Mouse (Mus musculus) neural tube, embryonic 12.5 days (tissue): ENCODE results near the gene Nell2. TPM values are rescaled to one million over a fixed set of nuclear protein-coding genes. Genes with fewer than 3 reads are reported as not detected.
"Not testable (repeated sequence)": the region's sequence is repeated elsewhere in the genome, so short reads cannot be mapped to it uniquely, and the experiment has no call there.

Source experiments
- ATAC-seq: fragments of 200-750 bp; cut with Nextera tagmentation; 2 replicates; pipeline ENCODE4 v1.8.0; 2017; ENCODE audit warnings: low read depth, mild to moderate bottlenecking, moderate TSS enrichment, moderate library complexity; ENCODE audit not compliant: low FRiP score
- H3K27ac ChIP-seq: fragments of 300-500 bp; sonication (generic); 2 replicates; pipeline ENCODE4 v1.5.1; 2016
- H3K27me3 ChIP-seq: fragments of 300-500 bp; sonication (generic); replicated peaks from 2 replicates; pipeline ENCODE4 v1.6.1; 2016; ENCODE audit warnings: mild to moderate bottlenecking
- H3K36me3 ChIP-seq: fragments of 300-500 bp; sonication (generic); 2 replicates; pipeline ENCODE4 v1.6.1; 2016; ENCODE audit warnings: mild to moderate bottlenecking
- H3K4me1 ChIP-seq: fragments of 300-500 bp; sonication (generic); 2 replicates; pipeline ENCODE4 v1.6.1; 2016
- H3K4me2 ChIP-seq: fragments of 300-500 bp; sonication (generic); replicated peaks from 2 replicates; pipeline ENCODE4 v1.6.1; 2016; ENCODE audit warnings: mild to moderate bottlenecking
- H3K4me3 ChIP-seq: fragments of 300-500 bp; sonication (generic); 2 replicates; pipeline ENCODE4 v1.5.1; 2016
- H3K9ac ChIP-seq: fragments of 300-500 bp; sonication (generic); 2 replicates; pipeline ENCODE4 v1.6.1; 2016; ENCODE audit warnings: mild to moderate bottlenecking
- H3K9me3 ChIP-seq: fragments of 300-500 bp; sonication (generic); 2 replicates; pipeline ENCODE4 v1.6.1; 2016; ENCODE audit warnings: mild to moderate bottlenecking
- WGBS: fragments of 180-500 bp; shearing (Covaris S2); methylation state at CpG from one replicate; pipeline ENCODE4 v1.1.7; 2016; 5-methylcytosine and 5-hydroxymethylcytosine counted together
- polyA plus RNA-seq: library from polyadenylated mRNA; unstranded; fragments of >200 nt; fragmentation: Nextera tagmentation; extraction: Ambion mirVana; gene quantifications from 2 replicates; pipeline ENCODE4 v1.2.1, GENCODE M21; 2016

The Nell2 gene
- polyA plus RNA-seq, 1 experiment from 2014 or later: 162 TPM

- peak overlapping the region; percentile 79 for H3K4me3 ChIP-seq
- H3K9ac ChIP-seq: peak overlapping the region; percentile 35; the same call in 1 of the 2 replicates
- H3K36me3 ChIP-seq: no peaks in the 10 kb centered on the region
- no peak for ATAC-seq
- H3K4me1 ChIP-seq: peaks cover 7% of the 10 kb centered on the region; the same call in 1 of the 2 replicates
- no peak overlapping the region for H3K27ac ChIP-seq
- H3K9me3 ChIP-seq: no peaks in the 10 kb centered on the region
- H3K4me2 ChIP-seq: peak overlapping the region; percentile 94
- 7% methylated on average over 5 of the region's 5 CpGs for WGBS
- H3K27me3 ChIP-seq: peaks cover 5% of the 10 kb centered on the region; the same call in 1 of the 2 replicates
Measured at GRCm38 (mm10) chr15:95525997-95526396, 2.4 kb downstream of the Nell2 start.

DNA sequence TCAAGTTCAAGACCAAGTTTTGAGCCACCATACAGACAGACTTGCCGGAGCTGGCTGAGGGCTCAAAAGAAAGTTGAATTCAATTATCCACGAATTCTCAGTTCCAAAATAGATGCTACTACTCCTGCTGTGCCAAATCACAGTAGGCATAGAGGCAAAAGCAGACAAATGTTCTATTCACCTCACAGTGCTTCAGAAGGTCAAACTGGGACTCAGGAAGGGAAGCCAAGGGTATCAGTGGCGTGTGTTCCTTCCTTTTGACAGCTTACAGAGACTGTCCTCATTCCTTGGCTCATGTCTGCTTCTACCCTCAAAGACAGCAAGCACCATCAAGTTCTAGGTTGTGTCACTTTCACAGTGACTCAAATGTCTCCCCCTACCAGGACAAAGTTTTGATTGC, 10.2 kb downstream of the Nell2 start:
- 80% methylated on average over 3 of the region's 3 CpGs for WGBS
- no peak overlapping the region for H3K27ac ChIP-seq
- peaks cover 14% of the 10 kb centered on the region for H3K36me3 ChIP-seq
- H3K4me1 ChIP-seq: no peaks in the 10 kb centered on the region
- H3K27me3 ChIP-seq: no peaks in the 10 kb centered on the region
- H3K4me2 ChIP-seq: no peak overlapping the region
- no peaks in the 10 kb centered on the region for H3K9me3 ChIP-seq
- no peak overlapping the region for H3K4me3 ChIP-seq
- no peak overlapping the region for H3K9ac ChIP-seq
- no peak for ATAC-seq

DNA sequence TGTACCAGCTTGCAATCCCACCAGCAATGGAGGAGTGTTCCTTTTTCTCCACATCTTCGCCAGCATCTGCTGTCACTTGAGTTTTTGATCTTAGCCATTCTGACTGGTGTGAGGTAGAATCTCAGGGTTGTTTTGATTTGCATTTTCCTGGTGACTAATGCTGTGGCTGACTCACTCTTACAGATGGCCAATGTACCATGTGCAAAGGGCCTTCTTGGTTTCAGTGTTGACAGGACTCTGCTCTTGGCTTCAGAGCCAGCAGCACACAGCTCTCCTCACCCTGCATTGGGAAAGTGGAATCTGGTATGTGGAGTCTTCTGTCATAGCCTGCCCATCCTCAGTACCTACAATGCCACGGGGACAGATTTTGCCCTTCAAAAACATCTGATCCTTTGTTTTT, 15.1 kb downstream of the Nell2 start:
- not testable (repeated sequence) for H3K4me3 ChIP-seq, H3K27me3 ChIP-seq, ATAC-seq, H3K4me1 ChIP-seq, H3K27ac ChIP-seq, H3K4me2 ChIP-seq, H3K36me3 ChIP-seq, H3K9me3 ChIP-seq, H3K9ac ChIP-seq
- WGBS: 90% methylated on average over 2 of the region's 2 CpGs

DNA sequence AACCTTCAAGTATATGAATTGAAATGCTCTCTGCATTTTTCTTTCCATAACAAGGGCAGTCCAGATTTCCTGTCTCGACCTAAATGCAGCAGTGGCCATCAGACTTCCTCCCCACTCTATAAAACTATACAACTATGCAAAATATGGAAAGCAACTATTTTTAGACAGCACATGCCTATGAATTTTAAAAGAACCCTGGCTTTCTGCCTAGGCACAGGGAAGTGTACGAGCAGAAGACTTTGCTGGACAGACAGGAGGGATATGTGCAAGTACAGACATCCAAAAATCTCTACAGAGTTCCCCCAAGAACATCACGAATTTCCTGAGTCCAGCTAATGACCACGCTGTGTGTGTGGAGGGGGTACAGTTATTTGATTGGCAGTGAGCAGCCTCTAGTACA, 32.7 kb downstream of the Nell2 start:
- no peaks in the 10 kb centered on the region for H3K27me3 ChIP-seq
- H3K36me3 ChIP-seq: no peaks in the 10 kb centered on the region
- H3K9ac ChIP-seq: no peak overlapping the region
- no peak overlapping the region for H3K4me3 ChIP-seq
- H3K9me3 ChIP-seq: 0 out of 2 replicates have a peak, but pooled peaks cover 3% of the 10 kb centered on the region
- no peak for ATAC-seq
- H3K27ac ChIP-seq: no peak overlapping the region
- no peak overlapping the region for H3K4me2 ChIP-seq
- 93% methylated on average over 4 of the region's 4 CpGs for WGBS
- H3K4me1 ChIP-seq: no peaks in the 10 kb centered on the region

DNA sequence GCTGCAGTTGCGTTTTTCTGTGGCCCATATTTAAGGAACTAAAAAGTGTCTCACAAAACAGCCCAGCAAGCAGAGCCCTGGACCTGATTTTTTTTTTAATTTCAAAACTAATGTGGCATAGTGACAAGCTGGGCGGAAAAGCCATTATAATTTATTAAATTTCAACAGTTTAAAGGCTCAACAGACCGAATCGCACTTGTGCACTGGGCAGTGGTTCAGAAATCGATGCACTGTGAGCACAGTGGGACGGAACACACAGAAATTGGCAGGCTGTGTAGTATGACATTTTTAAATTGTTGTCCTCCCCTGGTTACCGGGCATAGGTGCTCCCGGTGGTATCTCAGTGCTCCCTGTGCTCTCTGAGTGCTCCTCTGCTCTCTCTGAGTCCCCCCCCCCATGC, 33.2 kb downstream of the Nell2 start:
- 0 out of 2 replicates have a peak, but pooled peaks cover 3% of the 10 kb centered on the region for H3K9me3 ChIP-seq
- H3K27ac ChIP-seq: no peak overlapping the region
- no peaks in the 10 kb centered on the region for H3K4me1 ChIP-seq
- H3K36me3 ChIP-seq: no peaks in the 10 kb centered on the region
- H3K4me3 ChIP-seq: no peak overlapping the region
- ATAC-seq: no peak
- WGBS: 89% methylated on average over 8 of the region's 8 CpGs
- H3K27me3 ChIP-seq: no peaks in the 10 kb centered on the region
- H3K4me2 ChIP-seq: no peak overlapping the region
- no peak overlapping the region for H3K9ac ChIP-seq

- Histone ChIP-seq H3K4me1 (peaks cover 4% of the 10 kb centered on the region; the same call in 1 of the 2 replicates), H3K9me3 (no peaks in the 10 kb centered on the region), H3K36me3 (no peaks in the 10 kb centered on the region), H3K9ac (no peak overlapping the region), H3K4me3 (no peak overlapping the region), H3K27me3 (no peaks in the 10 kb centered on the region), H3K27ac (no peak overlapping the region), H3K4me2 (no peak overlapping the region)
- 81% methylated on average over 5 of the region's 5 CpGs for WGBS
- no peak for ATAC-seq
Measured at GRCm38 (mm10) chr15:95492201-95492600, 36.2 kb downstream of the Nell2 start.

GRCm38 (mm10) chr15:95489174-95489573, 39.2 kb downstream of the Nell2 start:
- ATAC-seq: no peak
- WGBS: 63% methylated on average over 4 of the region's 4 CpGs
- no peak overlapping the region for H3K9ac ChIP-seq
- H3K36me3 ChIP-seq: no peaks in the 10 kb centered on the region; the same call in 1 of the 2 replicates
- no peaks in the 10 kb centered on the region for H3K27me3 ChIP-seq
- H3K4me1 ChIP-seq: peaks cover 4% of the 10 kb centered on the region; the same call in 1 of the 2 replicates
- no peak overlapping the region for H3K4me2 ChIP-seq
- no peaks in the 10 kb centered on the region for H3K9me3 ChIP-seq
- H3K27ac ChIP-seq: no peak overlapping the region
- no peak overlapping the region for H3K4me3 ChIP-seq

GRCm38 (mm10) chr15:95487961-95488360, 40.4 kb downstream of the Nell2 start:
- Histone ChIP-seq H3K4me3 (no peak overlapping the region), H3K27ac (no peak overlapping the region), H3K36me3 (no peaks in the 10 kb centered on the region; the same call in 1 of the 2 replicates), H3K4me1 (peaks cover 4% of the 10 kb centered on the region; the same call in 1 of the 2 replicates), H3K27me3 (no peaks in the 10 kb centered on the region), H3K9me3 (no peaks in the 10 kb centered on the region), H3K9ac (no peak overlapping the region), H3K4me2 (no peak overlapping the region)
- WGBS: 91% methylated on average over 5 of the region's 5 CpGs
- ATAC-seq: no peak

- H3K27ac ChIP-seq: no peak overlapping the region
- H3K36me3 ChIP-seq: no peaks in the 10 kb centered on the region; the same call in none of the 2 replicates
- no peak for ATAC-seq
- no peaks in the 10 kb centered on the region for H3K27me3 ChIP-seq
- 77% methylated on average over 9 of the region's 9 CpGs for WGBS
- H3K9me3 ChIP-seq: no peaks in the 10 kb centered on the region
- H3K4me1 ChIP-seq: no peaks in the 10 kb centered on the region
- H3K9ac ChIP-seq: no peak overlapping the region
- H3K4me2 ChIP-seq: no peak overlapping the region
- no peak overlapping the region for H3K4me3 ChIP-seq
Measured at GRCm38 (mm10) chr15:95482002-95482401, 46.4 kb downstream of the Nell2 start.

DNA sequence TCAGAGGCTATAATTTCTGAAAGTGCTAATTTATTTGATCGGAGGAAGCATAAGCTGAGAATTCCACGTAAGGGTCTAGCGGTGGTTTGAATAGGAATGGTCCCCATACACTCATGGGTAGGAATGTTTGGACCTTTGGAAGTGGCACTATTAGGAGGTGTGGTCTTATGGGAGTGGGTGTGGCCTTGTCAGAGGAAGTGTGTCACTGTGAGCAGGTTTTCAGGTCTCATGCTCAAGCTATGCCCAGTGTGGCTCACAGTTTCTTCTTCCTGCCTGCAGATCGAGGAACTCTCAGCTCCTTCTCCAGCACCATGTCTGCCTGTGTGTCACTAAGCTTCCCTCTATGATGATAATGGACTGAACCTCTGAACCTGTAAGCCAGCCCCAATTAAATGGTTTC, 46.8 kb downstream of the Nell2 start:
- no peaks in the 10 kb centered on the region; the same call in none of the 2 replicates for H3K36me3 ChIP-seq
- H3K4me1 ChIP-seq: no peaks in the 10 kb centered on the region
- no peak overlapping the region for H3K4me3 ChIP-seq
- no peaks in the 10 kb centered on the region for H3K9me3 ChIP-seq
- WGBS: 95% methylated on average over 4 of the region's 4 CpGs
- ATAC-seq: no peak
- no peak overlapping the region for H3K9ac ChIP-seq
- H3K4me2 ChIP-seq: no peak overlapping the region
- no peak overlapping the region for H3K27ac ChIP-seq
- H3K27me3 ChIP-seq: no peaks in the 10 kb centered on the region

GRCm38 (mm10) chr15:95476440-95476839, 51.9 kb downstream of the Nell2 start:
- H3K4me2 ChIP-seq: no peak overlapping the region
- H3K27me3 ChIP-seq: no peaks in the 10 kb centered on the region
- no peak overlapping the region for H3K9ac ChIP-seq
- no peak overlapping the region for H3K4me3 ChIP-seq
- no peak overlapping the region for H3K27ac ChIP-seq
- 94% methylated on average over 3 of the region's 3 CpGs for WGBS
- H3K9me3 ChIP-seq: no peaks in the 10 kb centered on the region
- H3K4me1 ChIP-seq: no peaks in the 10 kb centered on the region
- ATAC-seq: no peak
- H3K36me3 ChIP-seq: peaks cover 5% of the 10 kb centered on the region

GRCm38 (mm10) chr15:95473976-95474375, 54.4 kb downstream of the Nell2 start:
- no peaks in the 10 kb centered on the region for H3K4me1 ChIP-seq
- no peak overlapping the region for H3K27ac ChIP-seq
- WGBS: 94% methylated on average over 6 of the region's 6 CpGs
- no peak for ATAC-seq
- no peak overlapping the region for H3K4me2 ChIP-seq
- H3K36me3 ChIP-seq: peaks cover 5% of the 10 kb centered on the region
- H3K9me3 ChIP-seq: no peaks in the 10 kb centered on the region
- no peak overlapping the region for H3K9ac ChIP-seq
- H3K27me3 ChIP-seq: no peaks in the 10 kb centered on the region
- H3K4me3 ChIP-seq: no peak overlapping the region

- no peaks in the 10 kb centered on the region for H3K9me3 ChIP-seq
- WGBS: 75% methylated on average over 6 of the region's 6 CpGs
- no peaks in the 10 kb centered on the region for H3K27me3 ChIP-seq
- H3K9ac ChIP-seq: no peak overlapping the region
- no peak overlapping the region for H3K4me2 ChIP-seq
- peaks cover 5% of the 10 kb centered on the region for H3K36me3 ChIP-seq
- no peak overlapping the region for H3K4me3 ChIP-seq
- no peak overlapping the region for H3K27ac ChIP-seq
- H3K4me1 ChIP-seq: no peaks in the 10 kb centered on the region
- no peak for ATAC-seq
Measured at GRCm38 (mm10) chr15:95467195-95467594, 61.2 kb downstream of the Nell2 start.
